Mouse (Mus musculus) CH12.LX (cell line): ENCODE measurements around the gene Gm9. TPM values are rescaled to one million over a fixed set of nuclear protein-coding genes. Genes with fewer than 3 reads are reported as not detected.

ENCODE experiments used
- DNase-seq: peaks from one replicate; pipeline ENCODE4 v3.0.0-alpha.2; 2013; ENCODE audit errors: extremely low read depth
- H3K27ac ChIP-seq: 2 replicates; pipeline ENCODE4 v1.5.1; 2012; ENCODE audit warnings: low read depth, mild to moderate bottlenecking, control low read depth, moderate library complexity; ENCODE audit not compliant: insufficient read depth
- H3K27me3 ChIP-seq: replicated peaks from 2 replicates; pipeline ENCODE3; 2012; ENCODE audit warnings: inconsistent platforms
- H3K36me3 ChIP-seq, 2 experiments: replicated peaks in 1 of 2; 2 replicates each; pipeline versions ENCODE3 to v1.6.1; 2012; ENCODE audit warnings: inconsistent platforms in 1 of 2, low read length in 1 of 2, mild to moderate bottlenecking in 1 of 2, mixed read lengths in 1 of 2, moderate library complexity in 1 of 2; ENCODE audit not compliant: control insufficient read depth in 1 of 2, insufficient read depth in 1 of 2
- H3K4me1 ChIP-seq, 2 experiments: 2 replicates each; pipeline ENCODE4 v1.6.1; 2012; ENCODE audit warnings: inconsistent platforms in 1 of 2, moderate library complexity in 1 of 2; ENCODE audit not compliant: insufficient read depth in 2 of 2, control insufficient read depth in 1 of 2
- H3K4me2 ChIP-seq: 2 replicates; pipeline ENCODE4 v1.6.1; 2012; ENCODE audit warnings: low read depth, mild to moderate bottlenecking, control low read depth; ENCODE audit not compliant: poor library complexity, insufficient read depth, severe bottlenecking
- H3K4me3 ChIP-seq, 3 experiments: fragments of 150-350 bp in 1 of 3; sonication (generic) in 1 of 3; replicated peaks in 1 of 3; 2 replicates each; pipeline versions ENCODE3 to v1.5.1; 2011 to 2012; ENCODE audit warnings: low read depth in 2 of 3, low read length in 2 of 3, mild to moderate bottlenecking in 2 of 3, moderate library complexity in 2 of 3, control low read depth in 1 of 3, improper control_type of control experiment in 1 of 3, inconsistent platforms in 1 of 3, mixed read lengths in 1 of 3; ENCODE audit not compliant: poor library complexity in 1 of 3
- H3K79me2 ChIP-seq: replicated peaks from 2 replicates; pipeline ENCODE4 v1.6.1; 2012; ENCODE audit warnings: mild to moderate bottlenecking, moderate library complexity; ENCODE audit not compliant: control insufficient read depth, poor library complexity, insufficient read depth, severe bottlenecking; ENCODE audit errors: extremely low read depth
- H3K9ac ChIP-seq: 2 replicates; pipeline ENCODE4 v1.6.1; 2012; ENCODE audit warnings: low read depth, mild to moderate bottlenecking, control low read depth, moderate library complexity; ENCODE audit not compliant: insufficient read depth
- H3K9me3 ChIP-seq: replicated peaks from 2 replicates; pipeline ENCODE3; 2012; ENCODE audit warnings: low read length, inconsistent platforms, mixed read lengths
- BHLHE40 ChIP-seq: IDR thresholded peaks from 2 replicates; pipeline ENCODE4 v1.6.1; 2011; ENCODE audit warnings: mild to moderate bottlenecking, low read depth, low read length, improper control_type of control experiment
- CHD2 ChIP-seq: IDR thresholded peaks from 2 replicates; pipeline ENCODE4 v1.6.1; 2011; ENCODE audit warnings: low read length, improper control_type of control experiment
- CTCF ChIP-seq, 2 experiments: IDR thresholded peaks in 1 of 2; conservative IDR thresholded peaks in 1 of 2; 2 replicates each; pipeline ENCODE4 v1.5.1; 2011 to 2012; ENCODE audit warnings: low read depth in 2 of 2, low read length in 2 of 2, improper control_type of control experiment in 1 of 2, inconsistent platforms in 1 of 2, mild to moderate bottlenecking in 1 of 2, moderate library complexity in 1 of 2
- JUND ChIP-seq: conservative IDR thresholded peaks from 2 replicates; pipeline ENCODE4 v1.6.1; 2011; ENCODE audit warnings: low read depth, low read length, improper control_type of control experiment
- MXI1 ChIP-seq: IDR thresholded peaks from 2 replicates; pipeline ENCODE4 v1.6.1; 2011; ENCODE audit warnings: mild to moderate bottlenecking, low read depth, low read length, improper control_type of control experiment
- MYC ChIP-seq: IDR thresholded peaks from 2 replicates; pipeline ENCODE4 v1.6.1; 2011; ENCODE audit warnings: low read depth, mild to moderate bottlenecking, improper control_type of control experiment, low read length
- NRF1 ChIP-seq: IDR thresholded peaks from 2 replicates; pipeline ENCODE4 v1.6.1; 2014; ENCODE audit warnings: low read depth, mild to moderate bottlenecking, inconsistent platforms, low read length, improper control_type of control experiment, moderate library complexity
- SMC3 ChIP-seq: IDR thresholded peaks from 2 replicates; pipeline ENCODE4 v1.6.1; 2011; ENCODE audit warnings: low read depth, low read length, improper control_type of control experiment
- TBP ChIP-seq: conservative IDR thresholded peaks from 2 replicates; pipeline ENCODE4 v1.6.1; 2011; ENCODE audit warnings: low read depth, low read length, improper control_type of control experiment
- TCF12 ChIP-seq: IDR thresholded peaks from 2 replicates; pipeline ENCODE4 v1.6.1; 2014; ENCODE audit warnings: low read depth, mild to moderate bottlenecking, inconsistent platforms, low read length, improper control_type of control experiment
- USF1 ChIP-seq: IDR thresholded peaks from 2 replicates; pipeline ENCODE4 v1.6.1; 2014; ENCODE audit warnings: low read depth, mild to moderate bottlenecking, inconsistent platforms, low read length, improper control_type of control experiment
- ZKSCAN1 ChIP-seq: IDR thresholded peaks from 2 replicates; pipeline ENCODE4 v1.6.1; 2012; ENCODE audit warnings: low read depth, inconsistent platforms, low read length, improper control_type of control experiment, borderline replicate concordance
- ZMIZ1 ChIP-seq: IDR thresholded peaks from 2 replicates; pipeline ENCODE4 v1.6.1; 2012; ENCODE audit warnings: low read depth, mild to moderate bottlenecking, inconsistent platforms, low read length, improper control_type of control experiment
- ZNF384 ChIP-seq: IDR thresholded peaks from 2 replicates; pipeline ENCODE4 v1.6.1; 2012; ENCODE audit warnings: low read depth, low read length, improper control_type of control experiment, inconsistent platforms
- dilution Hi-C: fragments of 300-500 bp; cut with MboI; formaldehyde crosslinking; loops from 2 replicates; pipeline ENCODE4 v1.14.3; 2020; ENCODE audit warnings: low sequenced_read_pairs; ENCODE audit not compliant: extremely low pct_unique_long_range_greater_than_20kb, extremely low pct_ligation_motif_present
- in situ Hi-C: fragments of 300-500 bp; cut with MboI; formaldehyde crosslinking; loops from 3 replicates; pipeline ENCODE4 v1.14.3; 2019; ENCODE audit warnings: low sequenced_read_pairs, low pct_ligation_motif_present, low pct_unique_long_range_greater_than_20kb, mixed read lengths
- polyA plus RNA-seq: library from polyadenylated mRNA; unstranded; fragments of >175 nt; gene quantifications from 2 replicates; pipeline ENCODE4 v1.2.1, GENCODE M21; 2012; ENCODE audit warnings: low read depth; ENCODE audit not compliant: insufficient read length
- total RNA-seq, 2 experiments: library from RNA; depleted of rRNA; stranded (reverse); fragments of 300-350 nt in 1 of 2; fragments of >200 nt in 1 of 2; gene quantifications; 2 replicates each; pipeline ENCODE4 v1.2.3; 2012 to 2014

Gene Gm9
- total and polyA plus RNA-seq, 3 experiments = not detected

DNA sequence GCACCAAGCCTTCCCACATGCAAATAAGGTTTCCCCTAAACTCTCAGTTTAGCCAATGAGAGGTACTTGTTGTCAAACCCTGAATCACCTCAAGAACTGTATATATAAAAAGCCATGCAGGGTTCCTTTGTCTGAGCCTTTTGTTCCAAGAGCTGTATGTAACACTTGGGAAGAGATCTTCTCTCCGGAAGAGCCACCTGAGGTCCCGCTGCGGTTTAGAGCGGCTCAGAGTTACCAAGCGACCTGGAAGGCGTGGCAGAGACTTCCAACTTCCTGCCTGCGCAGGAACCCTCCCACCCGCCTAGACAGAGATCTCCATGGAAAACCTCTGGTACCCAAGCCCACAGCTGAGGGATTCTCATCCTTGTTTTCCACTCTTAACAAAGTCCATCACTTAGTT, 12.2 kb downstream of the Gm9 start:
- H3K4me3 ChIP-seq = no peak overlapping the region

DNA sequence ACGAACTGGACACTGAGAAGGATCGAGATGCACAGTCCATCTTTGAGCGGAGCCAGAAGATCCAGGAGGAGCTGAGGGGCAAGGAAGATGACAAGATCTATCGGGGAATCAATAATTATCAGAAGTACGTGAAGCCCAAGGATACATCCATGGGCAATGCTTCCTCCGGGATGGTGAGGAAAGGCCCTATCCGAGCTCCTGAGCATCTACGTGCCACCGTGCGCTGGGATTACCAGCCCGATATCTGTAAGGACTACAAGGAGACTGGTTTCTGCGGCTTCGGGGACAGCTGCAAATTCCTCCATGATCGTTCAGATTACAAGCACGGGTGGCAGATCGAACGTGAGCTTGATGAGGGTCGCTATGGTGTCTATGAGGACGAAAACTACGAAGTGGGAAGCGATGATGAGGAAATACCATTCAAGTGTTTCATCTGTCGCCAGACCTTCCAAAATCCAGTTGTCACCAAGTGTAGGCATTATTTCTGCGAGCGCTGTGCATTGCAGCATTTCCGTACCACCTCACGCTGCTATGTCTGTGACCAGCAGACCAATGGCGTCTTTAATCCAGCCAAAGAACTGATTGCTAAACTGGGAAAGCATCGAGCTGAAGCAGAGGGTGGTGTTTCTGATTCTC, 19.0 kb downstream of the Gm9 start:
- Histone ChIP-seq H3K79me2 (peaks cover 12% of the 10 kb centered on the region), H3K4me3 (peak overlapping the region; percentile 65 to 77 (median 75)), H3K27me3 (no peaks in the 10 kb centered on the region), H3K9ac (peak overlapping the region; percentile 47), H3K27ac (peak overlapping the region; percentile 46), H3K4me2 (peak overlapping the region; percentile 50; the same call in 1 of the 2 replicates), H3K4me1 (peaks cover 0 to 3% of the 10 kb centered on the region in 2 experiments; a peak in 1 of 4 replicates), H3K36me3 (peaks cover 9 to 19% of the 10 kb centered on the region in 2 experiments), H3K9me3 (no peaks in the 10 kb centered on the region)
- in situ Hi-C loops = no loop called here
- dilution Hi-C loops = no loop called here
- no peak for DNase-seq
- no peak for TF ChIP-seq ZNF384
- TF ChIP-seq ZMIZ1 = no peak
- TF ChIP-seq BHLHE40 = peak; percentile 30; the same call in 1 of the 2 replicates

More for the DNA sequence above, 12.2 kb downstream of the Gm9 start:
- no peaks in the 10 kb centered on the region for H3K4me1 ChIP-seq
- H3K27ac ChIP-seq = no peak overlapping the region
- no peak for DNase-seq
- dilution Hi-C loops = no loop called here
- no peaks in the 10 kb centered on the region for H3K36me3 ChIP-seq
- no peaks in the 10 kb centered on the region for H3K27me3 ChIP-seq
- H3K9ac ChIP-seq = no peak overlapping the region
- no peaks in the 10 kb centered on the region for H3K9me3 ChIP-seq
- in situ Hi-C loops = no loop called here
- H3K79me2 ChIP-seq = no peaks in the 10 kb centered on the region
- TF ChIP-seq MYC = no peak
- no peak for TF ChIP-seq NRF1
- no peak for TF ChIP-seq TBP
- no peak for TF ChIP-seq CHD2
- TF ChIP-seq SMC3 = no peak
- TF ChIP-seq TCF12 = no peak
- no peak for TF ChIP-seq USF1
- no peak for TF ChIP-seq ZMIZ1
- no peak for TF ChIP-seq CTCF (conservative IDR thresholded peaks at IDR 0.05 in 1 of 2, IDR thresholded peaks at IDR 0.05 in 1 of 2; ENCODE audit: low read depth in 2 of 2, low read length in 2 of 2)
- no peak for TF ChIP-seq MXI1
- TF ChIP-seq JUND = no peak
- no peak for TF ChIP-seq ZKSCAN1
- TF ChIP-seq, all 38 proteins: peak for 0
- no peak overlapping the region for H3K4me2 ChIP-seq
